Mouse (Mus musculus) urinary bladder, postnatal 14 days (tissue): ENCODE measurements around the gene Ltbp1.

Experiments used
- DNase-seq: peaks from one replicate; pipeline ENCODE4 v3.0.0; 2021; ENCODE audit warnings: low spot score

Ltbp1 gene

GRCm38 (mm10) chr17:75300908-75301307 is 295.5 kb downstream of the Ltbp1 start:
- no peak for DNase-seq

GRCm38 (mm10) chr17:75304807-75305420 is 299.5 kb downstream of the Ltbp1 start:
- DNase-seq = no peak

DNA sequence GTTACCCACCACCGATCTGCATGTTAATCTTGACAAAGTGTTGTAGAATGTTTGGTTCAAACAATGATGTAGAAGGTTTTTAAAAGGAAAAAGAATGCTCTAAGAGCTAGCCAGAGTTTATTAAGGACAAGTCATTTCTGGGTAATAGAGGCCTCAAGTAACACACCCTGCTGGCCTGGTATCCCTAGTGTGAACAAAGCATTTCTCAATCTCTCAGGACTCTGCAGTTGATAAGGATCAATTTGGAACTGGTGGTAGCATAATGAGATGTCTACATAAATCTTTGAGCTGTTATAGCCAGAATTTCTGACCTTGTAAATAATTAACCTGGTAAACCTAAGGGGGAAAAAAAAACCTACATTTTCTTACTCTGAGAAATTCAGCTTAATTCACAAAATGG is 300.3 kb downstream of the Ltbp1 start:
- DNase-seq = no peak

DNA sequence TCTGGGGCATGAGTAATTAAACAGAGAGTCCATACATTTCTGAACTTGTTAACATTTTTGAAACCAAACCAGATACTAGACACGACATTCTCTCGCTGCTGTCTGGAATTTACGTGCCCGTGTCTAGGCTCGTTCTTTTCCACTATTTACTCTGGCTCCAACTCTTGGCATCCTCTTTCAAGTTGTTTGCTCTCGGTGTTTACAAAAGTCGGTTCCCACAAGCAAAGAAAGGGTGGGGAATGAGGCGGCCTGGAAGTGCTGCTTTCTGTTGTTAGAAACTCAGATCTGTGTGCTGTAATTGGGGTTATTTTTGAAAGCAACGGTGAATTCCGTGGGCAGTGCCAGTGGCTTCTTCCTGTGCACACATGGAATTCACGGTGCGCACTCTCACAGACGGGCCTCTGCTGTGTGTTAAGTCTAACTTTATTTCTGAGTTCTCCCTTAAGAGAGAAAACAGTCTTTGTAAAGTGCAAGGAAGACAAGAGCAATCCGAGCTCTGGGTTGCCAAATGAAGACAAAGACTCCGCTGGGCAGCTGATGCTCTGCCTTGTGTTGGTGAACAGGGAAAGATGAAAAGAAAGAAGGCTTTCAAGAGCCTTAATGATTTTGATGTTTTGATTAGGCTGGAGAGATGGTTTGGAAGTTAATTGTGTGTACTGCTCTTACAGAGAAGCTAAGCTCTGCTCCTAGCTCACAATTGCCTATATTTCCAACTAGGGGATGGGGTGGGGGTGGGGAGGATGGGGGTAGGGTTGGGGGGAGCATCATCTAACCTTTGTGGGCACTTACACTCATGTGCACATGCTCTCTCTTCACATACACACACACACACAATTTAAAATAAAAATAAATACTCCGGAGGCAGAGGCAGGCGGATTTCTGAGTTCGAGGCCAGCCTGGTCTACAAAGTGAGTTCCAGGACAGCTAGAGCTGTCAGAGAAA is 302.0 kb downstream of the Ltbp1 start:
- DNase-seq = peak; percentile 46

DNA sequence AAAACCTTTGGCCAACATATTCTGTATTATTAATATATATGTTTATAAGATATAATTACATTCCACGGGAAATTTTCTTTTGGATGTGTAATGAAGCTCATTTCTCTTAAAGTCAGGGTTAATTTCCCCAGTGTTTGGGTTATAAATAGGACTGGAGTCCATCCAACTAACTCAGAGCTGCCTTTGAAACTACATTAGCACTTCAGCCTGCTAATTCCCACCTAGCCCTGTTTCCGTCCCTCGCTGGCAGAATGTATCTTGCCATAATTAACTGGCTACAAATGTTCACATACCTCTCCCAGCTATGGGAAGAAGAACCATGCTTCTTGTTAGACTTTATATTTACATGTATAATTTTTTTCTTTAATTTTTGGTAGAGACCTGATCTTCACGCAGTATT is 311.7 kb downstream of the Ltbp1 start:
- no peak for DNase-seq

DNA sequence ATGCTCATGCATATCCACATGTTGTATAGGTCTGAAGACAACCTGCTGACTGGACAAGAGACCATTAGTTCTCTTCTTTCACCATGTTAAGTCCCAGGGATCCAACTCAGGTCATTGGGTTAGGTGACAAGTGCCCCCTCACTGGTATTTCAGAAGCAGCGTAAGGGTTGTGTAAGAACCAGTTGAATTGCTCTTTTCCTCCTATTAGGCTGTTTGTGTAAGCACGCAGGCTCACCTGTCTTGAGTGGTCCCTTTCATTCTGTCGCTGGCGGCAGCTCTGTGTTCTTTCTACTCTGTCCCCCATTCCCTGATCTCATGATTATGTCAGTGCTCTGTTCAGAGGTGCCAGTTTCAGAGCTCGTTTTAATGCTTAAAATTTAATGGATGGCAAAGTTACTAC is 317.9 kb downstream of the Ltbp1 start:
- no peak for DNase-seq

GRCm38 (mm10) chr17:75323766-75324165 is 318.4 kb downstream of the Ltbp1 start:
- DNase-seq = no peak

- DNase-seq = no peak
These were observed 322.8 kb downstream of the Ltbp1 start for GRCm38 (mm10) chr17:75328102-75328639.

DNA sequence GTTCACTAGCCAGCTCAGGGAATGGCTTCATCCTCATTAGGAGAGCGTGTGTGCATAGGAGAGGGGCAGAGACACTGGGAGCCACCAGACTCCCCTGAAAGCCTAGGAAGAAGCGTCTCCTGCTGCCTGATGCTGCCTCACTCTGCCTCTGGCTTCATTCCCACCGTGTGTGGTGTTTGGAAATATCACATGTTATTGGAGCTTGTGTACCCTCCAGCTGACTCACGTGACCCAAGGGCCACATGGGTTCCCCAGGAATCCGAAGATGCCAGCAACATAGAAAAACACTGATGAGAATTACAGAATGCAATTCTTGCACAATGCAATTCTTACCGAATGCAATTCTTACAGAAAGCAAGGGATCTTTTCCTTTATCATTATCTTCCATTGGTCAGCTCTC is 325.0 kb downstream of the Ltbp1 start:
- DNase-seq = no peak

DNA sequence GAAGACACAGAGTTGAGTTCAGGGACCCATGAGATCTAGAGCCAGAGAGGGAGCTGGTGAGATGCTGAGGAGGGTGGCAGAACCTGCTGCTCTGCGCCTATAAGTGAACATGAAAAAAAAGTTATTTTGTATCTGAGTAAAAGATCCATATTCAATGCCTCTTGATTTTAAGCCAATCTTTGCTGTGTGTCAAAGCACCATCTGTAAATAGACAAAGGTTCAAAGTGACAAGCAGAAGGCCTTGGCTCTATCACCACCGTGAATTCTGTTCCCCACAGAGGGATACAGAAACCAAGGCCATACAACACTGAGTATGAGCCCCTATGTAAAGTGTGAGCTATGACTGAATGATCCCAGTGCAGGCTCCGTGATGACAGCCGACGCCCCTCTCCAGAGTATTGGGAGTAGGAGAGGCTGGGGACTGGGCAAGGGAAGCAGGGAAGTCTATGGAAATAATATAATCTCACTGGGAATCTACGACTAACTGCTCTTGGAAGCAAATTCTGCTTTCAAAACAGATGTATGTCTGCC is 326.1 kb downstream of the Ltbp1 start:
- no peak for DNase-seq

DNA sequence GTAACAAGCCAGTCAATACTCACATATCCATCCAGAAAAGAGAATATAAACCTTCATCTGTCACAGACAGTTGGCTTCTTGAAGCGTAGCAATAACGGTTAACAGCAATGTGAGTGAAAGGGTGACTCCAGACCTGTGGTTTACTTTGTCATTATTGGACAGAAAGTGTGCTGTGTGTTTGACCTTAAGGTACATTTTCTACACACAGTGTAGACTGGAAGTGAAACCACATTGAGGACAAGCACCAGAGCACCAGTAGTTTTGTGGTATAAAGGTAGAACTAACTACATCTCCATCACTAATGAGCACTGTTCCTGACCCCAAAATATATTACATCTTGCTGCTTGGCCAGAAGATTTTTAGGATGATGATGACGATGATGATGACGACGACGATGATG is 326.9 kb downstream of the Ltbp1 start:
- DNase-seq = no peak

- DNase-seq = no peak
These were observed 327.6 kb downstream of the Ltbp1 start for GRCm38 (mm10) chr17:75333011-75333410.

DNA sequence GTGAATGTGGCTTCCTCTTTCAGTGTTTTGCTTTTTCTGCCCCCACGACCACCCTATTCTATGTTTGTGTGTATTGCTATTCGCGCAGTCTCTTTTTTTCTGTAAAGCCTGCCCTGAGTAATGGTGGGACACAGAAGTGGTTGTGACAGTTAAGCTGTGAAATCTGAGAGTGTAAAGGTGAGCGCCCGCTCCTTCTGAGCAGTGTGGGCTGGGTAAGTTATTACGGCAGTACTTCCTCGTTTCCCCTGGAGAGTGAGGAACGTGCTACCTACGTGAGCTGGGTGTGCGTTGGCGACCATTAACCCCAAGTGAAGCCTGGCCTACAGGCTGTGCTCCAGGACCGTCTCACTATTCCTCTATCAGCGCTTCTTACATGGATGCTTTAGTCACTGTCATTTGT is 328.4 kb downstream of the Ltbp1 start:
- no peak for DNase-seq

GRCm38 (mm10) chr17:75335649-75336048 is 330.3 kb downstream of the Ltbp1 start:
- DNase-seq = no peak

- DNase-seq = no peak
These were observed 335.9 kb downstream of the Ltbp1 start for GRCm38 (mm10) chr17:75341227-75341626.

DNA sequence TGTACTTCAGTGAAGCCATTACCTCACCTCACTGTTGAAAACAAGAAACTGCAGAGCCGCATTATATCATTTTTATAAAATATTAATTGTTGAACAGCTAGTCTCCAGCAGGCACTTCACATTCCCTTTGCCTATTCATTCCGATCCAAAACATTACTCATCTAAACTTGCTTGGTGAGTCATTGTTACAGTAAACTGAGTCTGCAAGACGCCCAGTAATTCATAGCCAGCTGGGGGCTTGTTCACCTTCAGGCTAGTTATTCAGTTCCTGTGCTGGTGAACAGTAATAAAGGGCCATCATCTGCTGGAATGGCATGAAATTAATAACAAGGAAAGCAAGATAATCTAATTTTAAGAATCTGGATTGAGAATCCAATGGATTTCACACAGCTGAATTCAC is 339.7 kb downstream of the Ltbp1 start:
- no peak for DNase-seq

GRCm38 (mm10) chr17:75347414-75347813 is 342.0 kb downstream of the Ltbp1 start:
- no peak for DNase-seq

DNA sequence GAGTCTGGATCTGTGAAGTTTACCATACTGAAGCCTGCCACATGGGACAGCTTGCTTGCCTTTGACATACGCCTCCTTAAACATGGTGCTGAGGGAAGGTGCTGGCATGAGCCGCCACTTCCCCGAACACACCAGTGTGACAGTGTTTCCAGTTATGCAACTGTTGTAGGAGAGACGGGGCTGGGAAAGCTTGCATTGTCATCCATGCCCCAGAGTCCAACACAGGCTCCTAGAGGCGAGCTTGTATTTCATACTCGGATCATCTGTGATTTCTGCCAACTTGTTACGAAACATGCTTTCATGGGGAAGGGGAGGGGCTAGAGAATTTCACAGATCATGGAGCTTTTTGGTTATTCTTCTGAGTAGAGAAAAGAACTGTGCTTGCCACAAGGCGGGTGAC is 343.7 kb downstream of the Ltbp1 start:
- peak; percentile 14 for DNase-seq

DNA sequence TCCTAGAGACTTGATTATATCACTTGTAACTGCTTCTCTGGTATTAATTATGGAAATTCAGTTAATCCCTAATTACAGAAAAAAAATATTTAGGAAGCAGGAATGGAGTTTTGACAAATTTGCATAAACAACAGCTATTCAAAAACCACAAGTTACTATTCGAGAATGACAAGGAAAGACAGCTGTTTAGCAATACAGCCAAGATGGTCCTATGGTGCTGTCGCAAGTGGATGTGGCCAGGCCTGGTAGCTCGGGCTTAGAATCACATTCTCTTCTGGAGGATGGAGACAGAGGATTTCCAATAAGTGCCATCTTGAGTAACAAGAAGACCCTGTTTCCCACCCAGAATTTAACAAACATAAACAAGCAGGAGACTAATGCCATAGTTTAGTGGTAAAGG is 344.2 kb downstream of the Ltbp1 start:
- DNase-seq = no peak

- DNase-seq = no peak
These were observed 348.0 kb downstream of the Ltbp1 start for GRCm38 (mm10) chr17:75353323-75353722.

DNA sequence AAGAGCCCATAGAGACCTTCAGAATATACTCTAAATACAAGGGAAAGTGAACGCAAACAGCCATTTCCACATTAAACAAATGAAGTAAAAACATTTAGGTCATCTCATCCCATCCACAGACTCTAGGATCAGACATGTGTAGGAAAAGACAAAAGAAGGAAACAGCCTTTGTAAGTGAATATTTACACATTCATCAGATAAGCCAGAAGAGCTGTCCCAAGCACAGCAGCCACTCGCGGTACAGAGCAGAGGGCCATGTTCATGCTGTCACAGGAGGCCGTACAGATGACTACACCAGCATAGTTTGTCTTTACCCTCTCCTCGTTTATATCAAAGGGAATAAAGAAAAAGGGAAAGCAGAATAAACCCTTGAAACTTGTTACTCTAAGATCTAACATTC is 350.1 kb downstream of the Ltbp1 start:
- no peak for DNase-seq

- DNase-seq = no peak
These were observed 354.7 kb downstream of the Ltbp1 start for GRCm38 (mm10) chr17:75360111-75360510.

GRCm38 (mm10) chr17:75366332-75366731 is 361.0 kb downstream of the Ltbp1 start:
- DNase-seq = no peak
